Mouse (Mus musculus) gastrocnemius, adult 18-20 months (tissue): ENCODE results near the gene Vim. TPM values are rescaled to one million over a fixed set of nuclear protein-coding genes. Genes with fewer than 3 reads are reported as not detected.
A peak's percentile ranks its signal among the peaks of the same experiment; 100 is the strongest.

Source experiments
- DNase-seq: peaks from one replicate; pipeline ENCODE4 v3.0.0; 2021; ENCODE audit warnings: low spot score
- long read RNA-seq, 2 experiments: library from polyadenylated mRNA; stranded (forward); transcript quantifications; one replicate each; pipeline ENCODE4 v2.0.0; 2021
- total RNA-seq, 2 experiments: library from RNA; stranded (reverse); gene quantifications; 2 replicates each; pipeline ENCODE4 v1.2.3; 2021

The Vim gene
- 100 to 1,000 TPM; 101 to 171 TPM for total RNA-seq
- long read RNA-seq, experiment 1, transcript Vim-201 (9 exons, 2,193 nt) = major isoform, 26 of 29 reads
- long read RNA-seq, experiment 1, partial matches to known transcripts = 0 of 29 reads
- long read RNA-seq, experiment 1, other reads (novel, unspliced or antisense) = 2 of 29 reads
- long read RNA-seq, experiment 2, transcript Vim-201 (9 exons, 2,193 nt) = major isoform, 30 of 32 reads
- long read RNA-seq, experiment 2, partial matches to known transcripts = 0 of 32 reads
- long read RNA-seq, experiment 2, other reads (novel, unspliced or antisense) = 2 of 32 reads

GRCm38 (mm10) chr2:13573408-13574065 lies at the start of gene Vim:
Vim (plus strand) TSS chr2:13573927.
- peak; percentile 92 for DNase-seq

GRCm38 (mm10) chr2:13526205-13526604 lies 47.5 kb upstream of the Vim start:
- DNase-seq = no peak

GRCm38 (mm10) chr2:13527125-13527524 lies 46.6 kb upstream of the Vim start:
- DNase-seq = no peak

GRCm38 (mm10) chr2:13527531-13527930 lies 46.2 kb upstream of the Vim start:
- DNase-seq = no peak

- DNase-seq = no peak
Observed at GRCm38 (mm10) chr2:13529253-13529933, 44.3 kb upstream of the Vim start.

- no peak for DNase-seq
Observed at GRCm38 (mm10) chr2:13530639-13531038, 43.1 kb upstream of the Vim start.

- DNase-seq = no peak
Observed at GRCm38 (mm10) chr2:13536747-13537146, 37.0 kb upstream of the Vim start.

- DNase-seq = no peak
Observed at GRCm38 (mm10) chr2:13537733-13538132, 36.0 kb upstream of the Vim start.

- no peak for DNase-seq
Observed at GRCm38 (mm10) chr2:13538258-13538657, 35.5 kb upstream of the Vim start.

- no peak for DNase-seq
Observed at GRCm38 (mm10) chr2:13538704-13539377, 34.9 kb upstream of the Vim start.

GRCm38 (mm10) chr2:13539860-13540259 lies 33.9 kb upstream of the Vim start:
- DNase-seq = no peak

- DNase-seq = no peak
Observed at GRCm38 (mm10) chr2:13543519-13544124, 30.1 kb upstream of the Vim start.

- peak; percentile 83 for DNase-seq
Observed at GRCm38 (mm10) chr2:13544193-13544824, 29.4 kb upstream of the Vim start, which contains the start of gene Trdmt1. Trdmt1 (minus strand) TSS chr2:13544668.

GRCm38 (mm10) chr2:13548749-13549148 lies 25.0 kb upstream of the Vim start:
- no peak for DNase-seq

- DNase-seq = no peak
Observed at GRCm38 (mm10) chr2:13553966-13554365, 19.8 kb upstream of the Vim start.

GRCm38 (mm10) chr2:13556239-13556638 lies 17.5 kb upstream of the Vim start:
- DNase-seq = no peak

- no peak for DNase-seq
Observed at GRCm38 (mm10) chr2:13557145-13558030, 16.3 kb upstream of the Vim start.

- peak; percentile 64 for DNase-seq
Observed at GRCm38 (mm10) chr2:13558607-13559262, 15.0 kb upstream of the Vim start.

- peak; percentile 22 for DNase-seq
Observed at GRCm38 (mm10) chr2:13559303-13559702, 14.4 kb upstream of the Vim start.
